Mouse (Mus musculus): ENCODE data around the gene Sh3rf1.

Gene Sh3rf1

DNA sequence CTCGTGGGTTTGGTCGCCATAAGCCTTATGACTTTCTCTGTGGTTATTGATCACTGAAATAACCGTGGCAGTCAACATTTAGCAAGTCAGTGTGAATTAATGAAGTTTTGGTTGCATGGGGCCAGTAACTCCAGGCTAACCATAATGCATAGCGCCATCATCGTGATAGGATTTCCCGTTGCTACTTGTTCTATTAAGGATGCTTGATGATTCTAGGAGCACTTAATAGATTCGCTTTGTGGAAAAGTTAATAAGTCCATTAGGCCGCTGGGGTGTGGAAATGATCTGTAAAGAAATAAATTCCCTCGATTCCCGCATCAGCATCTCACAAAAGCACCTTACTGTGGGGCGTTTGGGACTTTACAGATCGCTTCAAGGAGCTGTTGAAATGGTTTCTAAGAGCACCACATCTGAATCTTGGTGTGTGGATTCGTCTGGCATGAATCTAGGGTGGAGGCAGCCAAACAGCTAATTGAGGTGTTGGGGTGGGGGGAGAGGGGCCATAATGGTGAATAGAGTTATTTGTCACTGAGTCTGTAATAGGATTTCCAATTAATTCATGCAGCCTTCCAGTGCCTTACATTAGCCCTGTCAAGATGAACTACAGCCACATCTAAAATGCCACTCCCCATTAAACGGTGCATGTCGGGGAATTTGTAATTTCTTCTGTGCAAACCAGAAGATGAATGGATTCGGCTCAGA, 101.5 kb downstream of the Sh3rf1 start:
- no peak for DNase-seq

DNA sequence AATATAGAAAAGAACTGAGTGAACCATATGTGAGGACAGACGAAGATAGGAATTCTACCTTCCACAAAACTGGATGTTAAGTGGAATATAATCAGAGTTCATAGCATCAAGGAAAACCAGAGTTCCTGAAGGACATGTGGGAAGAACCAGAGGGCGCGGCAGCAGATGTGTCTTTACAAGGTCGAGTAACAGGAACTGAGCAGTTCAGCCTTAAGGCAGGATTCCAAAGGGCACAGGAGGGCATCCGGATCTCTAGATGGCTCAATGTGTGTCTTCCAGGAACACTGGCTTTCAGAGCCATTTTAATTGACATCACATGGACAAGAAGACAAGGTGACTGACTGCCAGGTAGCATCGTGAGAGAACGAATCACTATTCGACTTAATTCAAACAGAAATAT, 102.6 kb downstream of the Sh3rf1 start:
- DNase-seq: no peak

DNA sequence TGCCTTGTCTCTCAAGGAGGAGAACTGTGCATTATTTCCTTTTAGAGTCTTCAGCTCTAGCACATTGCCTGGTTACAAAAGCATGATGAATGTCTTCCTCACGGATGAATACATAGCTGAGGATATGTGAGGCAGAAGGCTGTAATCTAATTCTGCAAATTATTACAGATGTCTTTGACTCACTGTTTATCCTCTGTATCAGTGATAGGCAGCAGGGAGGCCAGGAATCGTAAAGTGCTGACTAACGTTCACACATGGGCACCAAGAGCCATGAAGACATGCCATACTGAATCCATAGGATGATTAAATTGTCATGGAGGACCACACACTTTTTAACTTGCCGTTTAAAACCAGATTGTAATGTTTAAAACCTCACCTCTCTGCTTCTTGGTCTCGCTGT, 103.7 kb downstream of the Sh3rf1 start:
- no peak for DNase-seq

DNA sequence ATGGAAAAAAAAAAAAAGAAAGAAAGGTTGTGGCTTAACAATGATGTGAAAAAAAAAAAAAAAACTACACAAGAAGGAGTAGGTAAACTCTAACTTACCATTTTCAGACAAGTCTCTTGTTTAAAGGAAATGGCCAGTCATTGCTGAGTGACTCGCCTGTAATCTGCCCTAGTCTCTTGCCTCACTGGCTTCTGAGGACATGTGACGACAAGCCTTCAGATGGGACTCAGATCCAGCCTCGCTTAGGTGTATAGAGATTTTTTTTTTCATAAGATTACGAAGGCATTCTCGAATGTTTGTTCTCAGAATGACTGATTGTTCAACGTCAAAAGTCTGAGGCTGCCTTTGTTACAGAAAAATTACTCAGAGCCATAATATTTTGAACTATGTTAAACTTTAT, 116.0 kb downstream of the Sh3rf1 start:
- DNase-seq: no peak

DNA sequence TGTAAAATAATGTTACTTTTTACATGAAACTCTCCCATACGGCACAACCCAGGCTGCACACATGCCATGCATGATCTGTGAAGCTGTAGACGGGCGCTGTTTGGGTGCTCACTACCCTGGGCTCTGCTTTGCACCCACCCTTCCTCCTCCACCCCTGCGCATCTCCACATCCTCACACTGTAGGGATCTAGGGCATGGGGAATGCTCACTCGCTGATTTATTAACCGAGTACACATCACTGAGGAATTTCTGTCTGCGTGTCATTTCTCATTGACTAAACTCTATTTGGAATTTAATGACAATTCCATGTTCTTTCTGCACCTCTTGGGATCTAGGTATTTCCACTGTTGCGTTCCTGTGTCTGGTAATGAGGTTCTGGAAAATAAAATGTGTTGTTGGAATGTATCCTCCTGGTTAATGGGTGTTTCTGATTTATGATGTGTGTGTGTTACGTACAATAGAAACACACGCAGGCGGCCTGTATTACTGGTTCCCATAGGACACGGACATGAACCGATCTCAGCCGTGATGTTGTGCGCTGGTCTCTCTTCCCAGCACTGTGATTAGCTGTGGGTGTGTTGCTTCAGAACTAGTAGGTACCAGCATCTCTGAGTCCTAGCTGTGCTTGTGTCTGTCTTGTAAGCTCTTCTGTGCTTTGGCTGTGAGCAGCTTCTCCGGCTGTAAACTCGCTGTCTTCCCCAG, 116.8 kb downstream of the Sh3rf1 start:
- no peak for DNase-seq

DNA sequence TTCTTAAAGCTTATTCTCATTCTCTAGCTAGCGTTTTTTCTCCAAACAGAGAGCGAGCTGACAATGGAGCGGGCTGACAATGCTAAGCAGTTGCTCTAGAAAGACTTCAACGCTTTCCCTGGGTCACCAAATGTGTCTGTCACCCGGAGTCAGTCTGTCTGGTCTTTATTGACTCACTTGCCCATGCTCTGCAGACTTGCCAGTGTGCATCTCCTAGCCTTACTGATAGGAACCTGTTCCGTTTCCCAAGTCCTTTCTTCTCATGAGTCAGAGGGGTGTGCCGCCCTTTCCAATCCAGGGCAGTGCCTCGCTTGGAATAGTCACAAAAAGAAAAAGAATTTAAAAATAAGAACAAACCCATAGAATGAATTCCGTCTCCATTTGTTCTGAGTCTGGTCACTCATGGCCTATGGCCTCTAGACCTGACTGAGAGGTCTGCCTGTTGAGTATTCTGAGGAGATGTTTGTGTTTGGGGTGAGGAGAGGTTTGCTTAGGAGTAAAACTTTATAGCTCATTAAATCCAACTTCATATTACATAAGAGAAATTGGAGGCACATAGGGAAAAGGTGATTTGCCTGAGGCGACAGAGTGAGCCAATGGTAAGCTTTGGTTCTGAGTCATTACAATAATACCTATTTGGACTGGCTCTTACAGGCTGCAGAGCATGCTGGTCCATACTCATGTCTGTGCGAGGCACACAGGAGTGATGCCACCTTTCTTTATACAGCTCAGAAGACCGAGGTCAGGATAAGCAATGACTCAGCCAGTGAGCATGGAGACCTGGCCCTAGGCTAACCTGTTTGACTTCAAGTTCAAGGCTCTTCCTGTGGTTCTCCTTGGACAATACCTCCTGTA, 118.1 kb downstream of the Sh3rf1 start:
- no peak for DNase-seq

DNA sequence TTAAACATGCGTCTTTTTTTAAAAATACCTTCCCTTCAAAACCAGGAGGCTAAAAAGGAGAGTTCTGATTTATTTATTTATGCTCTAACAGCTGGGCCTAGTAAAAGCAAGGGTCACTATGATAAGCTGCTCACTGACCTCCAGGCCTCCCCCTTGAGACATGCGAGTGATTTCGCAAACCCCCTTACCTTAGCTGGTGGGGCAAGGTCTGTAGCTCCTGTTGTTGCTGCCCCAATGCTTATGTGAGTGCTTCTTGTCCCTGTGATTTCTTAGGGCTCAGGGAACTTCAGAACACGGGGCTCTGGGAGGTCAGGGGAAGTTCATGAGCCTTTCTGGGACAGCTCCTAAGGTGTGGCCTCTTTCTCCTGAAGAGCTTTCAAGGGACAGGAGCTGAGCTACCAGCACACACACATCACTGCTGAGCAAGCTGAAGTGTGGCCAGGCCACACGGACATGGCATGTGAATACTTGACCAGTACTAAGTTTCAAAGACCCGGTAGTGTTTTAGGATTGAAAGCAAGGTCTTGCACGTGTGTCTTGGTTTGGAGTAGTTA, 118.9 kb downstream of the Sh3rf1 start:
- peak in 1 of 2 experiments; percentile 29 for DNase-seq

DNA sequence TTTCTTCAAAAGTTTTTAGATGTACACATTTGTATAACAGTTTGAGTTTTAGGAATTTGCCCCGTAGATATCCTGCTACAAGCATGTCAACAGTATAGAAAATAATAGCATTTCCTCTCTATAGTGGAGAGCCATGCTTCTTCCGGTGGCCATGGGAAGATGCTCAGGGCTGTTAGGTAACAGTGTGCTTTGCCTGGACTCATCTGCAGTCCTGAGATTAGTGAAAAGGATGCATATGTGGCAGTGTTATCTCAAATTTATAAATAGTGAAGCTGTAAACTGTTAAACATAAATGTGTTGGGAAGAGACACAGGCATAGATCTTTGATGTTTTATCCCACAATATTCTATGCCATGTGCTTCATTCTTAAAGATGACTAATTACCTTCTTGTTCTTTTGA, 120.8 kb downstream of the Sh3rf1 start:
- DNase-seq: no peak

DNA sequence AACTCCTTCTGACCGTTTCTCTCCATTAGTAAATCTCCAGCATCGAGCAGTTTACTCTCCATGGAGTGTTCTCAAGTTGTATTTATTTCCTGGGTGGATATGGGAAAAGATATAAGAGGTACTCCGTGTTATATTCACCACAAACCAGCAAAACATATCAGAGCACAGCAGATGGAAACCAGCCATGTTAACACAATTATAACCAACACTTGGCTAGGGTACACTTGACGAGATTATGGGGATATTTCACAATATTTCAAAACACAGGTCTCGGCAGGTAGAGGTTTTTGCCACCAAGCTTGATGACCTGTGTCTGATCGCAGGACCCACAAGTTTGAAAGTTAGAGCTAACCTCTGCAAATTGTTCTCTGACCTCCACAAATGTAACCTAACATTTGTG, 123.3 kb downstream of the Sh3rf1 start:
- no peak for DNase-seq

DNA sequence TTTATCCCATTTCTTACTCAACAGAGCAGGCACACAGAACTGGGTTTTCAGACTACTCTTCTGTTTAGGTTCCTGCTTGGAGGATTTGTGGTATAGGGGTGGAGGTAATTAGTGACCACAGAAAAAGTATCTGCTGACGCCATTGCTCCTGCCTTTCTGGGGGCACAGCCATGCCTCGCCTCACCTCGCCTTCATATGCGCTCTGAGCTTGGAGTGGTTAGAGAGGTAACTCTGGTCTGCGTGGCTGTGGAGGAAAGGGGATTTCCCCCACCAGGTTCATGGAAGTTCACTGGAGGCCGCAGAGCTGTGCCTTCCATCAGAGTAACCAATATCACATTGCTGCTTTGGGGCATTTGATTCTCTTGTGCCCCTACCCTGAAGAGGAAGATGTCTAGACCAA, 123.9 kb downstream of the Sh3rf1 start:
- no peak for DNase-seq

DNA sequence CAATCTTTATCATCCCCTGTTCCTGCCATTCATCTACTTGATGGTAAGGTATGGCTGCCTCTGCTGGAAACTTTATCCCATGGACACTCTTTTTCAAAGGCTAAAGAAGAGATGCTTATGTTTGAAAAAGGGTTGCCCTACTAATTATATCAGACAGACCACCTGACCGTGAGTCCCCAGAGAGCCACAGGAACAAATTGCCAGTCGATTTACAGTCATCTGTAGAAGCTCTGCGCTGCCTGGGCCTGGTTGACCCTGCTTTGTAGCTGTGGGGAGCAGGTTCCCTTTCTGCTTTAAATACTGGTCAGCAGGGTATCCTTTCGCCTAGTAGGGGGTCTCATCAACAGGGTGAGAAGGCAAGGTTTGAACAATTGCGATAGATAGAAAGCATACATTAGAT, 124.4 kb downstream of the Sh3rf1 start:
- no peak for DNase-seq

DNA sequence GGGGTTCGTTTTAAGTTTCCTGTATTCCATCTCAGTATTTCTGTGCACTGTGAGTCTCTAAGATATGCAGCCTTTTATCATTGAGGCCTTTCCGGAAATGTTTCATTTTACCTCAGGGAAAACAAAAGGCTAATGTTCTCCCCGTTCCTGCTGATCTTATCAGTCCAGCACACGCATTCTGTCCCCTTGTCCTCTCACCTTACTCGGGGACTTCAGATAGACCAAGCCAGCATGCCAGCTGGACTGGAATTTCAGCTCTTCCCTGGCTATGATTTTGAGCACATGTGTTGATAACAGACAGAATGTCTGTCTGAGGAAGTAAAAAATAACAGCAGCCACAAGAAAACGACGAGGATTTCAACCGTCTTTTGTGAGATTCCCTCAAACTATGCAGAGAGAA, 124.8 kb downstream of the Sh3rf1 start:
- no peak for DNase-seq

DNA sequence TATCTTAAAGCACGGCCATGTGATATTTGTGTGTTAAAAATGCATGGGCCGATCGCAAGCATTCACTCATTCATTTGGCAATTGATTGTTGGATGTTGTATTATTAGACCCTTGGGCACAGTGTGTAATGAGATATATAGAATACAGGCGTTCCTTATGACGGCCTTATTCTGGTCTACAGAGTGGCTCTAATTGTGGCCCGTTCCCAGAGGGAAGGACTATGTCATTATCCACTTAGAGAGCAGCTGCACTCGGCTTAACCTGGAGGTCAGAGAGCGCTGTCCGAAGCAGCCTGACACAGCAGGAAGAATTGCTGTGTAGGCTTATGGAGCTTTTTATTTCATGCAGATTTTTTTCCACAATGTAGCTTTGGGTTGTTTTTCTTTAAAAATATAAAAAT, 126.8 kb downstream of the Sh3rf1 start:
- DNase-seq: no peak

DNA sequence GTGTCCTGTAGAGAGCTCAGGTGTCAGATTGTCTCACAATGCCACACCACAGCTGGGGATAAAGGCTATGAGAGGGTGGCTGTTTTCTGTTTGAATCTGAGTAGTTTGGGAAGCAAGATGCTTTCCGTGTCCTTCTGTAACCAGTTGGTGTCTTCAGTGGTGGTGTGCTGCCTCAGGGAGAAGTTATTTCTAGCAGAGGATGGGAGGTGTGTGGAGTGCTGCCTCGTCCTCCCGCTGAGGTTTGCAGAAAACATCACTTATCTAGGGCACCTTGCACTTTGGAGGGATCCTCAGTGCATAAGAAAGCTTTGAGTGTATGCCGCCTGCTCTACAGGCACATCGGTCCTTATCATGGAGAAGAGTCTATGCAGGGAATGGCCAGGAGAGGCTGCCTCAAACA, 128.0 kb downstream of the Sh3rf1 start:
- DNase-seq: no peak

DNA sequence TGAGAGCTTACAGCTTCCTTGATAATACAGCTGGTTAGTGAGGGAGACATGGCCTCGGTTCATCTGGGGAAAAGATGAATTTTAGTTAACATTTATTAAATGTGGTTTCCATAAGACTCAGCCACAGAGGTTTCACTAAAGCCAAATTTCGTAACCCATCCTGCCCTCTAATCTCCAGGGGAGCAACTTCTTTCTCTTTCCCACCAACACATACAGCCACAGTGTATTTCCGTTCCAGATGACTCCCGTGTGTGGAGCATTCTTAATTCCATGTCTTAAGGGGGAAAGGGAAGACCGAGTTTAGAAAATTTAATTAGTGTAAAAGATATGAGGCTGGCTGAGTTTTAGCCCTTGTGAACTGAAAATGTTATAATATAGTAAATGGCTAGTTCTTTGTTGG, 131.8 kb downstream of the Sh3rf1 start:
- DNase-seq: no peak

DNA sequence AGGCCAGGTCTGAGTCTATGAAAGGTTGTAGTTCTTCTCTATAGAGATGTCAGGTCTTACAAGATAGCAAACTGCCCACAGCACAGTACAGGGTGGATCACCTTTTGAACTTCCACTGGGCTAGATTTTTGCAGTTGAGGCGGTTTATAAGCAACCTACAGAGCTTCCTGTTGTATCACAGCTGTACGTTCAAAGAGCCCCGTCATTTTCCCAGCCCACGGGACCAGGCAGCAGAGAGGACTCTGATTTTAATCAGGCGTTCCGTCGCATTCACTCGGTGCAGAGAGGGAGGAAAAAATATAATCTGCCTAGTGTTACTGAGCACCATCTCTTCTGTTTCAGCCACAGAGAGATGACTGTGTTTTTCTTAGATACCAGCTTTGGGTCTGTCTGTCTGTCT, 135.3 kb downstream of the Sh3rf1 start:
- no peak for DNase-seq

DNA sequence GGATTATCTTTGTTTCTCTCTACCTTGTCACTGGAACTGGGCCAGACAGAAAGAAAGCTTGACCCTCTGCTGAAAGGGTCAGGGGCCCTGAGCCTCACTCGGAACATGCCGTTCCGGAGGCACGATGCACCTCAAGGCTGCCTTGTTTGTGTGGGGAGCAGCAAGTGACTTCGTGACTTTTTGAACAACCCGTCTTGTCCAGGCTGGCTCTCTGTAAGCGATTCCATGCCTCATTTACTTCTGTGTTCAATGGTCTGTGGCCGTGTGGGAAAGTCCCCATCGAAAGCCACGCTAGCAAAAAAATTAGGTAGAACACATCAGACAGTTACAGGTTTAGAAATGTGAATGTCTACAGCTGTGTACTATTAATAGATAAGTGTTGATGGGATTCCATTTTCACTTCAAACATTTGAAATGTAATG, 136.2 kb downstream of the Sh3rf1 start:
- DNase-seq: no peak

DNA sequence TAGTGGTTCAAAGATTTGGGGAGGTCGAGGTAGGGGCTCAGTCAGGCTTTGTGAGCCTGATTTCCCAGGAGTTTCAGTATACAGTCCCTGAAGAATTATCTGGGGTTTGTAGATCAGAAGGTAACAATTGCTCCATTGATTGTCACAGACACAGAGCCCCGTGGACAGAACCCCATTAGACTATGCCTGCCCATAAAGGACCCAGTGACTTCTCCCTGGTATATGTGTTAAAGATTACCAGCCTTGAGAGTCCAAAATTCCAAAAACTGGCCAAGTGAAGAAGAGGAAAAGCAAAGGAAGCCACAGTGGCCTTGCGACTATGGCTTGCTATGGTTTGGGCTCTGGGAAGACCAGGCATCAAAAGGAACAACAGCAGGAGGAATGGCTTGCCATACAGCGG, 136.7 kb downstream of the Sh3rf1 start:
- no peak for DNase-seq

DNA sequence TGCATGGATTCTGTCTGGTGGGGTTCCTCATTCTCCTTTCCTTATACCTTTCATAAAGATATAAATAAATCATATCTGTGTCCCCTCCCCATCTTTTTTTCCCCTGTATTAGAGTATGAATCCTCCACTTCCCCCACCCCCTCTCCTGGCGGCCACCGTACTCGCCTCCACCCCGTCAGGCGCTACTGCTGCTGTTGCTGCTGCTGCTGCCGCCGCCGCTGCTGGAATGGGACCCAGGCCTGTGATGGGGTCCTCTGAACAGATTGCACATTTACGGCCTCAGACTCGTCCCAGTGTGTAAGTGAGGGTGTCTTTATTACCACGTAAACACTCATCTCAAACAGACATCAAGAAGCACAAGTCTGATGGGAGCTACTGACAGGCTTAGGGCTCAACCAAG, 137.8 kb downstream of the Sh3rf1 start:
- no peak for DNase-seq

DNA sequence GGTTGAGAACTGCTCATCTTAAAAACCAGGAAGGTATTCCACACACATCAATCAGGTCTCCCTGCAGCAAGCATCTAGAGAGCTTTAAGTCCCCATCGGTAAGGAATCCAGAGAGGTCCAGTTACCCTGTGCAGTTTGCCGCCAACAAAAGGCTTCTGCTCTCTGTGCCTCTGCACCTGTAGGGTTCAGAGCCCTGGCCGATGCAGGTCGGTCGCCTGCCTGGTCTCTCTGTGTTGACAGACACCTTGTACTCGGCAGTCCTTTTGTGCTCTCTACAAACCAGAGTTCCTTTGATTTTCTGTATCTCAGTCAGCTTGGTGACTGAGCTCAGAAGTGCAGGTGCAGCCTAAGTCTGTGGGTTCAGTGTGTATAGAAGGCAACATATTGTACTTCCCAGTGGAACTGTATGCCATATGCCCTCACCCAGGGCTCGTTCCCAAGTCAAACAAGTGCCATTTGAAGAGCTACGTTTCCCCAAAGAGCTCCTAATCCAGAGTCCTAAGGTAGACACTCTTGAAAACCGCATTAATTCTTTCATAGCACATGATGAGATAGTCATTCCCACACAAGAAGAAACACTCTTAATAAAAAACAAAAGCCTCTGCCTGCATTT, 138.7 kb downstream of the Sh3rf1 start:
- DNase-seq: no peak

DNA sequence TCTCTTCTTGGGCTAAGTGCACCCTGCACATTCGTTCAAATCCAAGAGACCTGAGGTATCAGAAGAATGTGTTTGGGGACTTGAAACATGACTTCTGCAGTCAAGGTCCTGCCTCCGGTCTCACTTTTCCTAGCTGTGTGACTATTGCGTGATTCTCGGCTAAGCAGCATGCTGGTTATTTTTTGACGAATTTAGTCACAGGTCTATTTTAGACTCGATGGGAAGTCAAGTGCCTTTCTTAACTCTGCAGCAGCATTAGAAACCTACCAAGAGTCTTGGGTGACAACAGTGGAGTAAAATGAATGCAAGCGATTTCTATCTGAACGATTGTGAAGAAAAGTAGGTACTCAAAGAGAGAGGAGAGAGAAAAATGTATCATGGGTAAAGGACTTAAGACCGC, 149.6 kb downstream of the Sh3rf1 start:
- DNase-seq: no peak

DNA sequence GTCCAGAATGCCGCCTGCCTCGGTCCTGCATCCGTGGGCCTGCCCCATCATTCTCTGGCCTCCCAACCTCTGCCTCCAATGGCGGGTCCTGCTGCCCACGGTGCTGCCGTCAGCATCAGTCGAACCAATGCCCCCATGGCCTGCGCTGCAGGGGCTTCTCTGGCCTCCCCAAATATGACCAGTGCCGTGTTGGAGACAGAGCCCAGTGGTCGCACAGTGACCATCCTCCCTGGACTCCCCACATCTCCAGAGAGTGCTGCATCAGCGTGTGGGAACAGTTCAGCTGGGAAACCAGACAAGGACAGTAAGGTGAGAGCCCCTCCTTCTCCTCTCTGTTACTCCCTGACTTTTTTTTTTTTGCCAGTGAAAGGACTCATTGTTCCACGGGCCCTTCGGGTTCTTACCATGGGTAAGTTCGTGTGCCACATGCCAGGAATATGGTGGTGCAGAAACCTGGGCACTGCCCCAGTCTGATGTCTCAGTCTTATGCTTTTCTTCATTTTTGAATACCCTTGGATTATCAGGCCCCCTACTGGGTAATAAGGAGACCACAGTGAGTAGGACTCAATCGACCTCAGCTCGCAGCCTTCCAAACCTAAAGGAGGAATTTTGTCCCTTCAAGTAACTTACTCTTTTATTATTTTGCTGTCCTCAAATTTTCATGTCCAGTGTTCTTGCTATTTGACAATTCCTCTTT, 150.5 kb downstream of the Sh3rf1 start:
- DNase-seq: no peak

DNA sequence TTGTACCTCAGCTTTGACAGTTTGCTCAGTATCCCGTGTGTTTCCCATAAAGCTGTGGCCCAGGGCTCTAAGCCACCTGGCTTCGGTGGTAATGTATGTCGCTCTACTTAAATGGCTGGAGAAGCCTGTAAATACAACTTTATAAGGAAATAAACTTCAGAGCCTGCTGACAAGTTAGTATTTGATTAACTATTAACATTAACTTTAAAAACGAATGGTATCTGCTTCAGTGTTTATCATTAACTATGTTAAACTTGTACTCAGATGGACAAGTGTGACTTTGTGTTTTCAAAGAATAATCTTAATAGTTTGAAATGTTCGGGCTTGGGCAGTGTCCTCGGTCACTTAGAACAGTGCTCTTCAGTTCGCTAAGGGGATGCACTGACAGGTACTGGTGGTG, 151.5 kb downstream of the Sh3rf1 start:
- DNase-seq: no peak
